Mouse (Mus musculus): ENCODE measurements around the gene Nsun2. TPM values are rescaled to one million over a fixed set of nuclear protein-coding genes. Genes with fewer than 3 reads are reported as not detected.

Nsun2 gene
- 13.9 and 17.2 TPM in 2 replicates for polyA plus RNA-seq (2012; rRNA removed)

DNA sequence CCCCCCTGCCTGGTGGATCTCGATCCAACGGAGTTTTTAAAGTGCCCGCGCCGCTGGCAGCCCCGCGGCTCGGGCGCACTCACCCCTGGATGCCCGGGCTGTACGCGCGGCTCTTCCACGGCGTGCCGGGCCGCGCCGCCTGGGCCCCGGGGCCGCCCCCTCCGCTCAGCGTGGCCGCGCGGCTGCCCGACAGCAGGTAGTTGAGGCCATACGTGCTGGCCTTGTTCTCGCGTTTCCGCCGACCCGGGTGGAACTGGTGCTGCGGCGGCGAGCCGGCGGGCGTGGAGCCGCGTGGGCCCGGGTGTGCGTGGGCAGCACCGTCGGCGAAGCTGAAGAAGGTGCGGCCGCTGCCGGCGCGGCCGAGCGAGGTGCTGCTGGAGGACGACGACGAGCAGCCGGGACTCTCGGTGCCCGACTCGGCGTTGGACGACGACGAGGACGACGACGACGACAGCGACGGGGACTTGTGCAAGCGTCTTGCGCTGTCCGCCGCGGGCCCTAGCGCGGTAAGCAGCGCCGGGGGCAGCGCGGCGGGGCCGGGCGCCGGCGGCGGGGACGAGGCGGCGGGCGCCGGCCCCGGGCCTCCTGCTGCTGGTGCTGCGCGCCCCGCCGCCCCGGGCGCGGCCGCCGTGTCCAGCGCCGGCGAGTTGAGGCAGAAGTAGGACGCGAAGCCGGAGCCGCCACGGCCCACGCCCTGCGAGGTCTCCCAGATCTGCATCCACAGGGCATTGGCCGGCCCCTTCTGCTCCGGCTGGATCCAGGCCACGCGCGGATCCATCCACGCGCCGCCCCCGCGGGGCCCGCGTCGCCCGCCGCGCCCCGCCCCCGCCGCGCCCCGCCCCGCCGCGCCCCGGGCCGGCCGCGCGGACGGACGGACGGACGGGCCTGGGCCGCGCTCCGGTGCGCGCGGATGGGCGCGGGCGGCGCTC lies at the start of gene Nsun2:
Gene Nsun2 (plus strand): TSS at position 342 of the 929 bp plus-strand sequence.

DNA sequence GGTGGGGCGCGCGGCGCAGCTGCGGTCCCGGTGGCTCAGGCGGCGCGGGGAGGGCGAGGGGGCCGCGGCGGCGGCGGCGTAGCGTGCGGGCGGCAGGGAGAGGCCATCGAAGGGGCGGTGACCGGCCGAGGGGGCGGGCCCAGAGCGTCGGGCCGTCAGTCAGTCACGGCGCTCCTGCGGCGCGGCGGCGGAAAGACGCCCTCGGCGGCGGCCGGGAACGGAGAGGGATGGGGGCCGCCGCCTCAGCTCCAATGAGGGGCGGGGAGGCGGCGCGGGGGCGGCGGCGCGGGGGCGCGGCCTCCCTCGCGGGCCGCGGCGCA lies 748 bp downstream of the Nsun2 start, which contains the start of gene Tent4a:
Gene Tent4a (minus strand): TSS at position 284 of the 320 bp plus-strand sequence.

DNA sequence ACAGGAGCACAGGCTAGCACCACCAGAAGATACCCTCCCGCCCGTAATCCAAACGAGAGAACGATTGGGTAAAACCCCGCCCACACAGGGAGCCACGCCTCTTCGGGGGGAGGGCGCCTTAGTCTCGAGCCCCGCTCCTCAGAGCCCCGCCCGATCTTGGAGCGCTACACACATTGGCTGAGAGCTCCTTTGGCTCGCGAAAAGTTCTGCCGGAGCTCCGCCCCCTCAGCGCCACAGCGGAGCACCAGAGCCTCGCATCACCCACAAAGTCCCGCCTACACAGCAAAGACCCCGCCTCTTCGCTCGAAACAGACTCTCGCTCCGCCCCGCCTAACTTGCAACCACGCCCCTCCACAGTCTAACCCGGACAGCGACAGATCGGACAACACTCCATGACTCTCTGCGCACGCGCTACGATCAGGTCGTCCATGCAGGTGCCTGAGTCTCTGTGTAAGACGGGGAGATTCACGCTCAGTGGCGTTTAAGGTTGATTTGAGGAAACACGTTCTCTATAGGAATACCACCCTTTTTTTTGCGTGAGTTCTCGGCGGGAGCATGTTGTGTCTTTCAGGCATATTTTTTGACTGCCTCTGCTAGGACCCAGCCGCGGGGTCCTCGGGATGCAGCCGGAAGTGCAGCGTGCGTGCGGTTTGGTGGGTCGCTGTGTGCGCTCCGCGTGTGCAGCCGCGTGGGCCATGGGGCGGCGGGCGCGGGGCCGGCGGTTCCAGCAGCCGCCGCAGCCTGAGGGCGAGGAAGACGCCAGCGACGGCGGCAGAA lies 78.0 kb downstream of the Nsun2 start, which contains the start of gene Srd5a1:
Gene Srd5a1 (minus strand): TSS at position 45 of the 777 bp plus-strand sequence.

Other genes starting within 250 kb of the Nsun2 start
- gene Tent4a, start 871 bp downstream of the Nsun2 start, polyA plus RNA-seq (2012; rRNA removed) = 6.3 and 7.3 TPM in 2 replicates
- gene Srd5a1, start 77.7 kb downstream of the Nsun2 start, polyA plus RNA-seq (2012; rRNA removed) = 8.2 and 9.0 TPM in 2 replicates
- 0.24 and 0.45 TPM in 2 replicates for gene Ube2ql1, start 206.1 kb downstream of the Nsun2 start, polyA plus RNA-seq (2012; rRNA removed)